Mouse (Mus musculus) intestine, embryonic 15.5 days (tissue): Measurements from ENCODE around the gene Hhex. TPM values are rescaled to one million over a fixed set of nuclear protein-coding genes. Genes with fewer than 3 reads are reported as not detected.
A peak's percentile ranks its signal among the peaks of the same experiment; 100 is the strongest.

Experiments used
- ATAC-seq: fragments of 200-750 bp; cut with Nextera tagmentation; 2 replicates; pipeline ENCODE4 v1.8.0; 2017; ENCODE audit warnings: moderate TSS enrichment, moderate library complexity
- H3K27ac ChIP-seq: fragments of 300-500 bp; sonication (generic); 2 replicates; pipeline ENCODE4 v1.5.1; 2015; ENCODE audit warnings: mild to moderate bottlenecking, inconsistent platforms
- H3K27me3 ChIP-seq: fragments of 300-500 bp; sonication (generic); replicated peaks from 2 replicates; pipeline ENCODE4 v1.6.1; 2015; ENCODE audit warnings: inconsistent platforms
- H3K36me3 ChIP-seq: fragments of 300-500 bp; sonication (generic); 2 replicates; pipeline ENCODE4 v1.6.1; 2015; ENCODE audit warnings: inconsistent platforms
- H3K4me1 ChIP-seq: fragments of 300-500 bp; sonication (generic); replicated peaks from 2 replicates; pipeline ENCODE4 v1.6.1; 2015; ENCODE audit warnings: inconsistent platforms
- H3K4me2 ChIP-seq: fragments of 300-500 bp; sonication (generic); replicated peaks from 2 replicates; pipeline ENCODE4 v1.6.1; 2015; ENCODE audit warnings: mild to moderate bottlenecking, inconsistent platforms
- H3K4me3 ChIP-seq: fragments of 300-500 bp; sonication (generic); replicated peaks from 2 replicates; pipeline ENCODE4 v1.5.1; 2015; ENCODE audit warnings: inconsistent platforms
- H3K9ac ChIP-seq: fragments of 300-500 bp; sonication (generic); 2 replicates; pipeline ENCODE4 v1.6.1; 2015; ENCODE audit warnings: inconsistent platforms
- H3K9me3 ChIP-seq: fragments of 300-500 bp; sonication (generic); 2 replicates; pipeline ENCODE4 v1.6.1; 2016; ENCODE audit warnings: inconsistent platforms
- WGBS: fragments of 180-500 bp; shearing (Covaris S2); methylation state at CpG from one replicate; pipeline ENCODE4 v1.1.7; 2015; 5-methylcytosine and 5-hydroxymethylcytosine counted together
- polyA plus RNA-seq: library from polyadenylated mRNA; unstranded; fragments of >200 nt; fragmentation: Nextera tagmentation; extraction: Ambion mirVana; gene quantifications from 2 replicates; pipeline ENCODE4 v1.2.1, GENCODE M21; 2015

The Hhex gene
- polyA plus RNA-seq, 1 experiment from 2014 or later, result 14.7 TPM

GRCm38 (mm10) chr19:37435853-37436174, 1.2 kb downstream of the Hhex start:
- no peaks in the 10 kb centered on the region for H3K9me3 ChIP-seq
- H3K27ac ChIP-seq, result no peak overlapping the region
- peak overlapping the region; percentile 88; the same call in 1 of the 2 replicates for H3K4me2 ChIP-seq
- no peaks in the 10 kb centered on the region for H3K36me3 ChIP-seq
- peaks cover 68% of the 10 kb centered on the region for H3K27me3 ChIP-seq
- ATAC-seq, result no peak
- H3K4me1 ChIP-seq, result peaks cover 15% of the 10 kb centered on the region
- H3K4me3 ChIP-seq, result peak overlapping the region; percentile 56; the same call in 1 of the 2 replicates
- WGBS, result 9% methylated on average over 10 of the region's 10 CpGs
- H3K9ac ChIP-seq, result no peak overlapping the region

GRCm38 (mm10) chr19:37436514-37437288, 2.1 kb downstream of the Hhex start:
- Histone ChIP-seq H3K4me3 (no peak overlapping the region), H3K4me2 (peak overlapping the region; percentile 30; the same call in 1 of the 2 replicates), H3K4me1 (peaks cover 15% of the 10 kb centered on the region), H3K27me3 (peaks cover 68% of the 10 kb centered on the region), H3K27ac (0 out of 2 replicates have a peak overlapping the region, but pooled peaks have one; percentile 11), H3K9me3 (no peaks in the 10 kb centered on the region), H3K9ac (no peak overlapping the region), H3K36me3 (no peaks in the 10 kb centered on the region)
- WGBS, result 14% methylated on average over 28 of the region's 28 CpGs
- no peak for ATAC-seq

GRCm38 (mm10) chr19:37437289-37437606, 2.6 kb downstream of the Hhex start:
- Histone ChIP-seq H3K27me3 (peaks cover 64% of the 10 kb centered on the region), H3K4me2 (peak overlapping the region; percentile 30; the same call in 1 of the 2 replicates), H3K9me3 (no peaks in the 10 kb centered on the region), H3K4me1 (peaks cover 15% of the 10 kb centered on the region), H3K4me3 (no peak overlapping the region), H3K9ac (no peak overlapping the region), H3K36me3 (no peaks in the 10 kb centered on the region), H3K27ac (no peak overlapping the region)
- WGBS, result 15% methylated on average over 14 of the region's 14 CpGs
- ATAC-seq, result no peak

- Histone ChIP-seq H3K36me3 (no peaks in the 10 kb centered on the region), H3K27me3 (peaks cover 36% of the 10 kb centered on the region), H3K4me3 (no peak overlapping the region), H3K4me2 (no peak overlapping the region), H3K9ac (no peak overlapping the region), H3K9me3 (no peaks in the 10 kb centered on the region), H3K4me1 (peaks cover 4% of the 10 kb centered on the region; the same call in 1 of the 2 replicates), H3K27ac (no peak overlapping the region)
- WGBS, result 73% methylated on average over 4 of the region's 4 CpGs
- no peak for ATAC-seq
These were observed 5.6 kb downstream of the Hhex start for GRCm38 (mm10) chr19:37440181-37440580.

GRCm38 (mm10) chr19:37440708-37441475, 6.3 kb downstream of the Hhex start:
- H3K27me3 ChIP-seq, result peaks cover 29% of the 10 kb centered on the region

GRCm38 (mm10) chr19:37442524-37443286, 8.1 kb downstream of the Hhex start:
- ATAC-seq, result no peak
- peaks cover 11% of the 10 kb centered on the region; the same call in 1 of the 2 replicates for H3K27me3 ChIP-seq
- no peak overlapping the region for H3K9ac ChIP-seq
- H3K4me2 ChIP-seq, result no peak overlapping the region
- H3K36me3 ChIP-seq, result no peaks in the 10 kb centered on the region
- no peaks in the 10 kb centered on the region for H3K9me3 ChIP-seq
- H3K4me3 ChIP-seq, result no peak overlapping the region
- no peak overlapping the region for H3K27ac ChIP-seq
- H3K4me1 ChIP-seq, result no peaks in the 10 kb centered on the region
- WGBS, result 63% methylated on average over 10 of the region's 10 CpGs

More at GRCm38 (mm10) chr19:37440708-37441475, 6.3 kb downstream of the Hhex start:
- Histone ChIP-seq H3K4me3 (no peak overlapping the region), H3K9me3 (no peaks in the 10 kb centered on the region), H3K9ac (no peak overlapping the region), H3K36me3 (no peaks in the 10 kb centered on the region), H3K4me2 (no peak overlapping the region), H3K27ac (no peak overlapping the region), H3K4me1 (no peaks in the 10 kb centered on the region)
- ATAC-seq, result no peak; the same call in 1 of the 2 replicates
- WGBS, result 73% methylated on average over 16 of the region's 16 CpGs

- no peak for ATAC-seq
- Histone ChIP-seq H3K4me3 (no peak overlapping the region), H3K4me1 (no peaks in the 10 kb centered on the region), H3K27me3 (peaks cover 10% of the 10 kb centered on the region; the same call in 1 of the 2 replicates), H3K9ac (no peak overlapping the region), H3K36me3 (no peaks in the 10 kb centered on the region), H3K27ac (no peak overlapping the region), H3K4me2 (no peak overlapping the region), H3K9me3 (no peaks in the 10 kb centered on the region)
- 42% methylated on average over 4 of the region's 4 CpGs for WGBS
These were observed 9.1 kb downstream of the Hhex start for GRCm38 (mm10) chr19:37443631-37444140.

- H3K4me2 ChIP-seq, result no peak overlapping the region
- no peak overlapping the region for H3K4me3 ChIP-seq
- H3K27me3 ChIP-seq, result no peaks in the 10 kb centered on the region
- H3K9ac ChIP-seq, result no peak overlapping the region
- no peaks in the 10 kb centered on the region for H3K36me3 ChIP-seq
- H3K4me1 ChIP-seq, result no peaks in the 10 kb centered on the region
- no peak for ATAC-seq
- H3K9me3 ChIP-seq, result no peaks in the 10 kb centered on the region
- WGBS, result 61% methylated on average over 5 of the region's 5 CpGs
- no peak overlapping the region for H3K27ac ChIP-seq
These were observed 13.6 kb downstream of the Hhex start for GRCm38 (mm10) chr19:37448212-37448611.

- 84% methylated on average over 3 of the region's 3 CpGs for WGBS
- Histone ChIP-seq H3K27me3 (no peaks in the 10 kb centered on the region), H3K4me3 (no peak overlapping the region), H3K4me1 (no peaks in the 10 kb centered on the region), H3K4me2 (no peak overlapping the region), H3K9ac (no peak overlapping the region), H3K36me3 (no peaks in the 10 kb centered on the region), H3K9me3 (no peaks in the 10 kb centered on the region), H3K27ac (no peak overlapping the region)
- no peak for ATAC-seq
These were observed 14.6 kb downstream of the Hhex start for GRCm38 (mm10) chr19:37449246-37449645.

- H3K9ac ChIP-seq, result no peak overlapping the region
- 78% methylated on average over 2 of the region's 2 CpGs for WGBS
- no peak overlapping the region for H3K27ac ChIP-seq
- no peaks in the 10 kb centered on the region for H3K9me3 ChIP-seq
- H3K4me1 ChIP-seq, result no peaks in the 10 kb centered on the region
- no peak overlapping the region for H3K4me2 ChIP-seq
- H3K36me3 ChIP-seq, result no peaks in the 10 kb centered on the region
- no peak for ATAC-seq
- H3K4me3 ChIP-seq, result no peak overlapping the region
- no peaks in the 10 kb centered on the region for H3K27me3 ChIP-seq
These were observed 20.9 kb downstream of the Hhex start for GRCm38 (mm10) chr19:37455528-37455927.

GRCm38 (mm10) chr19:37455961-37456360, 21.4 kb downstream of the Hhex start:
- H3K4me3 ChIP-seq, result no peak overlapping the region
- no peaks in the 10 kb centered on the region for H3K36me3 ChIP-seq
- H3K27ac ChIP-seq, result no peak overlapping the region
- ATAC-seq, result no peak
- WGBS, result 98% methylated on average over 1 of the region's 1 CpGs
- H3K27me3 ChIP-seq, result no peaks in the 10 kb centered on the region
- H3K4me1 ChIP-seq, result no peaks in the 10 kb centered on the region
- H3K9ac ChIP-seq, result no peak overlapping the region
- H3K4me2 ChIP-seq, result no peak overlapping the region
- no peaks in the 10 kb centered on the region for H3K9me3 ChIP-seq

- Histone ChIP-seq H3K4me3 (no peak overlapping the region), H3K9ac (no peak overlapping the region)
- WGBS, result 65% methylated on average over 6 of the region's 6 CpGs
These were observed 23.4 kb downstream of the Hhex start for GRCm38 (mm10) chr19:37458013-37458412.

More at GRCm38 (mm10) chr19:37458013-37458412, 23.4 kb downstream of the Hhex start:
- Histone ChIP-seq H3K36me3 (no peaks in the 10 kb centered on the region), H3K4me2 (no peak overlapping the region), H3K27ac (no peak overlapping the region), H3K4me1 (no peaks in the 10 kb centered on the region), H3K27me3 (no peaks in the 10 kb centered on the region), H3K9me3 (no peaks in the 10 kb centered on the region)
- no peak for ATAC-seq
